Mouse (Mus musculus) kidney, postnatal 4 days (tissue): ENCODE results near the gene Nob1.

ENCODE experiments used
- DNase-seq, 2 experiments: peaks; one replicate each; pipeline ENCODE4 v3.0.0; 2021; ENCODE audit warnings: mixed read lengths in 2 of 2

The Nob1 gene

GRCm38 (mm10) chr8:107424597-107425229 lies at the start of gene Nob1:
Gene Nob1, minus strand, starts transcription at chr8:107425051.
- DNase-seq = peak; percentile 99

- DNase-seq = no peak
Measured at GRCm38 (mm10) chr8:107473369-107473768, 48.5 kb upstream of the Nob1 start.

- DNase-seq = no peak
Measured at GRCm38 (mm10) chr8:107472403-107473100, 47.7 kb upstream of the Nob1 start.

GRCm38 (mm10) chr8:107470302-107470701 lies 45.5 kb upstream of the Nob1 start:
- DNase-seq = no peak

- DNase-seq = no peak
Measured at GRCm38 (mm10) chr8:107468811-107469302, 44.0 kb upstream of the Nob1 start.

- no peak for DNase-seq
Measured at GRCm38 (mm10) chr8:107466642-107467041, 41.8 kb upstream of the Nob1 start.

- no peak for DNase-seq
Measured at GRCm38 (mm10) chr8:107465332-107465990, 40.6 kb upstream of the Nob1 start.

GRCm38 (mm10) chr8:107462423-107462822 lies 37.6 kb upstream of the Nob1 start:
- no peak for DNase-seq

GRCm38 (mm10) chr8:107458281-107458680 lies 33.4 kb upstream of the Nob1 start:
- no peak for DNase-seq

GRCm38 (mm10) chr8:107457725-107458124 lies 32.9 kb upstream of the Nob1 start:
- DNase-seq = no peak

- DNase-seq = peak; percentile 37 to 53
Measured at GRCm38 (mm10) chr8:107455268-107455667, 30.4 kb upstream of the Nob1 start.

GRCm38 (mm10) chr8:107453386-107453785 lies 28.5 kb upstream of the Nob1 start:
- peak; percentile 17 to 32 for DNase-seq

- no peak for DNase-seq
Measured at GRCm38 (mm10) chr8:107451414-107452066, 26.7 kb upstream of the Nob1 start.

- DNase-seq = no peak
Measured at GRCm38 (mm10) chr8:107449655-107450054, 24.8 kb upstream of the Nob1 start.

GRCm38 (mm10) chr8:107449130-107449529 lies 24.3 kb upstream of the Nob1 start:
- peak in 1 of 2 experiments; percentile 27 for DNase-seq

GRCm38 (mm10) chr8:107448382-107448889 lies 23.6 kb upstream of the Nob1 start:
- no peak for DNase-seq

GRCm38 (mm10) chr8:107447713-107448112 lies 22.9 kb upstream of the Nob1 start:
- DNase-seq = no peak

- peak in 1 of 2 experiments; percentile 18 for DNase-seq
Measured at GRCm38 (mm10) chr8:107444626-107445025, 19.8 kb upstream of the Nob1 start.

GRCm38 (mm10) chr8:107439880-107440625 lies 15.2 kb upstream of the Nob1 start:
- DNase-seq = no peak

GRCm38 (mm10) chr8:107437711-107438110 lies 12.9 kb upstream of the Nob1 start:
- peak in 1 of 2 experiments; percentile 18 for DNase-seq

- peak; percentile 17 to 40 for DNase-seq
Measured at GRCm38 (mm10) chr8:107436841-107437421, 12.1 kb upstream of the Nob1 start.
